Mouse (Mus musculus) cerebellum, postnatal 10 days (tissue): ENCODE results near the gene Gk5.
"Not testable (repeated sequence)": the region's sequence is repeated elsewhere in the genome, so short reads cannot be mapped to it uniquely, and the experiment has no call there.

Experiments
- DNase-seq, 2 experiments: peaks; one replicate each; pipeline ENCODE4 v3.0.0; 2021; ENCODE audit warnings: mixed read lengths in 2 of 2

Gk5 gene

GRCm38 (mm10) chr9:96144883-96145282 lies 25.7 kb downstream of the Gk5 start:
- no peak for DNase-seq

DNA sequence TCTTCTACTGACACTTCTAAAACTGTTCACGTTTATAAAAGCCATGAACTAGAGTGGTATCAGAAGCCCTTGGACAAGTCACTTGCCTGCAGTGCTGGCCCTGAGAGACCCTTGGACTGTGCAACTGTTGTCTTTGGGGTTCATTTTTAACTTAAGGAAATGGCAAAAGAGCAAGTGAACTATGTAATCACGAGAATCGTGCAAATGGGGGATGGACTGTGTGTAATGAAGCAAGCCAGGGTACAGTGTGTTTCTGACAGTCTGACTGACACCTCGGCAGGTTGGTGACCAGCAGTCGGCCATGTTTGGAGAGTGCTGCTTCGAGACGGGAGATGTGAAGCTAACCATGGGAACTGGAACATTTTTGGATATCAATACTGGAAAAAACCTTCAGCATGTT lies 33.6 kb downstream of the Gk5 start:
- DNase-seq, result no peak

DNA sequence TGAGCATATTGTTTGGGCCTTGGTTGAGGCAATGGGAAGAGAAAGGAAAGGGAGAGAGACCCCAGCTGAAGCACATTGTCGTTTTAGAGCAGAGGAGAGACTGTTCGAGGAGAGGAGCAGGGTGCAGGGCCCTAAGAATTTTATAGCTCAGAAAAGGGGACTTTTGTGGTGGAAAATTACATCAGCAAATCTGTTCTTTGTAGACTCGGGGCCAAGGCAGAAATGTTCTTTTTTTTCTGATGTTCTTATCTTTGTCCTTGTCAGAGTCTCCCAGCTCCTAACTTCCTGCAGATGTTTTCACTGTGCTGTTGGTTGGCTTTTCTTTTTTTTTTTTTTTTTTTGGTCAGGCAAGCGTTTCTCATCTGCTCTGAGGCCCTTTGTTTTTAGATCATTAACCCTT lies 39.3 kb downstream of the Gk5 start:
- no peak for DNase-seq

DNA sequence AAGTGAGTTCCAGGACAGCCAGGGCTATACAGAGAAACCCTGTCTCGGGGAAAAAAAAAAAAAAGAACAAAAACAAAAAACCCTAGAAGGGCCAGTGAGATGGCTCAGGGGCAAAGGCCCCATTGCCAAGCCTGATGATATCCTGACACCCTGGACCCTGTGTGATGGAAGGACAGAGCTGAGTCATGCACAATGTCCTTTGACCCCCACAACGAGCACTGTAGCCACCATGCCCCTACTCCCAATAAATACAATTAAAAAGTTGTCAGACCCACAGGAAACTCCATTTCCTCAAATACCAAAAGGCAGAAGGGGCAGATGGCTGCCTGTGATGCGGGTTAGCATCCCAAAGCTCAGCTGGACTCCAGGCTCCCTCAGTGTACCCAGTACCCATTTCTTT lies 39.9 kb downstream of the Gk5 start:
- no peak for DNase-seq

DNA sequence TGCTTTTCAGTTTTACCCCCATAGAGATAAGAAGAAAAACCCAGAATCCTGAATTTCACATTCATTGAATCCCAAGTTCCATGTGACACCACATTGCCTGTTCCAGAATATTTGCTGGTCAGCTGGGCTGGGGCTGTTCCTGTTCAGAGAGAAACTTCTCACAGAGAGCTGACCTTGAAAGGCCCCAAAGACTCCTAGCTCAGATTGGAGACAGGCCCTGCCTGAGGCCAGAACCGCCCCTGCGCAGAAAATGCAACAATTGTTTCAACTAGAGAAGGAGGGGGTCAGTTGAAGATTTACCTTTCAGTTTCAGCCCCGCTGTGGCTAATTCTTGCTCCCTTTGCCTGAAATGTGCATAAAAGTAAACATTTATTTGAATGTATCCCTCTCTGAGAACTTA lies 41.6 kb downstream of the Gk5 start:
- no peak for DNase-seq

DNA sequence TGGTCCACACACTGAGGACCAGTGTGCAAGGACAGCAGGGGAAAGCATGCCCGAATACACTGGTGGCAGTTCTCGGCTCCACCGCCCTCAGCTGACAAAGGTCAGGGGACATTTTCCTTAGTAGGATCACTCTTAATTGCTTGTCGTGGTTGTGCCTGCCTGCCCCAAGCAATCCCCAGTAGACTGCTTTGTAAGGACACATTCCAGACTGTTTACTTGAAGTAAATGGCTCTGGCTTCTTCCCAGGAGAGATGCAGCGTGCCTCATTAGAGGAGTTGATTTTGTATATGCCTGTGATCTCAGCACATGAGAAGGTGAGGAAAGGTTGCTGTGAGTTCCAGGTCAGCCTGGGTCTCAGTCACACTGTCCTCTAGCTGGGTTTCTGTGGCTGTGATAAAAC lies 43.3 kb downstream of the Gk5 start:
- no peak for DNase-seq

DNA sequence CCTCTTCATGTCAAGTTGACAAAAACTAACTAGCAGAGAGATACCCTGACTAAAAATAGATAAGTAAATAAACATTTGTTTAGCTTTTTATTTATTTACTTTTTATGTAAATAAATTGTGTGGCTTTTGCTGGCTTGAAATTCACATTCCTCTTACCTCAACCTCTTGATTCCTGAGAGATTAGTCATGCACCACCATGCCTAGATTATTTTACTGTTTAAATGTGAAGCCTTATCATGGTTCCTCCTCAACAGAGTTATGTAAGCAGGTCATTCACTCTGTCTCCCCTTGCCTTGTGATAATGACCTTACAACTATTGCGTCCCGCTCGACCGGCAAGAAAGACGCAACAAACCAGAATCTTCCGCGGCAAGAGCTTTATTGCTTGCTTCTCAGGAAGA lies 44.3 kb downstream of the Gk5 start:
- DNase-seq, result no peak

DNA sequence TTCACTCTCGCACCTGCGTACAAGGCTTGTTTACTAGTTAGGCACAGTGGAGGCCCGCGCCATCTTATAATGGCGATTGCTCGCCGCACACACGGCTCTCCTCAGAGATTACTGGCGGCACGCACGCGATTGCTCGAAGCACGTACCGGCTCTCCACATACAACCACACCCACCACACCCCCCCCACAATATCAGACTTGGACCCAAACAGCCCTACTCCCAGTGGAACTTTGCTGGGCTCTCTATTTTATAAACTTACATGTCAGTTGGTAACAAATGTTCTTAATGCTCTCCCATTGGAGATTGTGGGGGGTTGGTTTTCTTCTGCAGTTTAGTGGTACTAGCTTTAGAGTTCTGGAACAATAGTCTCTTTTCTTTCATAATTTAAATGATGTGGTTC lies 44.8 kb downstream of the Gk5 start:
- not testable (repeated sequence) for DNase-seq

- DNase-seq, result peak; percentile 74 to 85
Measured at GRCm38 (mm10) chr9:96167168-96167585, 48.0 kb downstream of the Gk5 start.

DNA sequence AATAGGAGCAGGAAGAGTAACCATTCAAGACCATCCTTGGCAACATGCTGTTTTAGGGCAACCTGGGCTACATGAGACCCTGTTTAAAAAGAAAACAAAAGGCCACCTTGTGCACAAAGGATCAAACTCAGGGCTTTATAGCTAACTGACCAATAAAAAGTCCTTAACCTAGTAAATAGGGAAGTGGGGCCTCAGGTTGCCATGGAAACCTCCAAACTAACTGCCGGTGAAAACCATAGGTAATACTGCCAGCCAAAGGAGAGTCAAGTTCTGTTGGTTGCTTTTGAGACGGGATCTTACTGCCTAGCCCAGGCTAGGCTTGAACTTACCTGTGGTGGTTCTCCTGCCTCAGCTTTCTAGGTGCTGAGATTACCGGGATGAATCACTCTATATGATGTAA lies 51.4 kb downstream of the Gk5 start:
- DNase-seq, result no peak

GRCm38 (mm10) chr9:96184909-96185308 lies 65.7 kb downstream of the Gk5 start:
- DNase-seq, result no peak

- DNase-seq, result no peak
Measured at GRCm38 (mm10) chr9:96186701-96187100, 67.5 kb downstream of the Gk5 start.

GRCm38 (mm10) chr9:96195885-96196622 lies 76.9 kb downstream of the Gk5 start, which contains the start of gene Tfdp2:
Gene Tfdp2 (plus strand): TSS chr9:96196275.
- DNase-seq, result peak; percentile 93 to 96

DNA sequence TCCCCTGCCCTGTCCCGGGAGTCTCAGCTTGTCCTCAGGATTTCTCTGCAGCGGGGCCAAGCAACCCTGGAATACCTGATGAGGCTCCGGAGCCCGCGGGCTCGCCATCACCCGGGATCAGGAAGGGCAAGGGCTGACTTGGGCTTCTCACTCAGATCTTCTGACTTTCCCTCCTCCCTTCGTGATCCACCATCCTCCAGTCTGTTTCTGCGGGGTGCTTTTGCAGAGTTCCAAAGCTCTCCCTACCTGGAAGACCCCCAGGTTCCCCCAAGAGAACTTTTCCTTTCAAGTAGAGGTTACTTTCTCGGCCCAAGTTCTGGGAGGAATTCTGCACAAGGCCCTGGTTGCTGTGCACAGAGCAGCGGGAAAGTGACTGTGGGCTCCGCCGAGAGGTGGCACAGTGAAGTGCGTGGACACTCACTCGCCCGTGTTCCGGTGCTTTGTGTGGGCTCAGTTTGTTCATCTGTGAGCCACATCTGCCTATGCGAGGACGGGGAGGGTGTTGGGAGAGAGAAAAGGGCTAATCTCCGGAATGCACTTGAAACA lies 77.5 kb downstream of the Gk5 start:
- peak; percentile 63 to 66 for DNase-seq

GRCm38 (mm10) chr9:96197806-96198205 lies 78.6 kb downstream of the Gk5 start:
- no peak for DNase-seq

DNA sequence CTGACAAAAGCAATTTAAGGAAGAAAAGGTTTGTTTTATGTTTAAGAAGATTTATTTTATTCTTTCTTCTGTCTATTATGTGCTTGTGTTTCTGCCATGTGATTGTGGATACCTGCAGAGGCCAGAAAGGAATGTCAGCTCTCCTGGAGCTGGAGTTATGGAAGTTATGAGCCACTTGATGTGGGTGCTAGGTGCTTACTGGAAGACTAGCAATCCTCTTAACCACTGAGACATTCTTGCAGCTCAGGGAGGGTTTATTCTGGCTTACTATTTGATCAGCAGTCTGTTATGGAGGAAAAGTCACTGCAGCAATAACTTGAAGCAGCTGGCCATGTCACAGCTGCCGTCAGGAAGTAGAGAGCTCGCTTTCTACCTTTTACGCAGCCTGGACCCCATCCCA lies 84.5 kb downstream of the Gk5 start:
- no peak for DNase-seq

- DNase-seq, result no peak
Measured at GRCm38 (mm10) chr9:96207428-96207827, 88.3 kb downstream of the Gk5 start.

DNA sequence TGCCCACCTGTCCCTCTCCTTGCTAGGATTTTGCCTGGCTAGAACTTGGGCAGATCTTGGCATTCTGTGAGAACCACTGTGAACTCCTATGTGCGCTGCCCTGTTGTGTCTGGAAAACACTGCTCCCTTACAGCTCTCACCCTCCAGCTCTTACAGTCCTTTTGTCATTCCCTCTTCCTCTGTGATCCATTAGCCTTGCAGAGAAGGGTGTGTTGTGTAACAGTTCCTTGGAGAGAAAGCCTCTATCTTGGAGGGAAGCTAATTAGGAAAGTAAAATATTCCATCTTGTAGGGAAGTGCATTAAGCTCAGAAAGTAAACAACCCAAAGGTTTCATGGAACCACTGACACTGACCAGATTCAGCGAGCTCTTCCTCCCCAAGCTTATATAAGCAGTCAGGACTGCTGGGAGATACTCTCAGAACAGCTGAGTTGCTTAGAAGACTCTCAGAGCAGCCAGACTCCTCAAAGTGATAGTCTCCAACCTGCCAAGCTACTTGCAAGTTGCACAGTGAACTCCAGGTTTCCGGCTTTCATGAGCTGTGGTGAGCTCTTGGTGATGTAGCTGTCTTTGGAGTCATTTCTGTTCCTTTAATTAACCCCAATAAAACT lies 94.0 kb downstream of the Gk5 start:
- DNase-seq, result no peak

GRCm38 (mm10) chr9:96214171-96214570 lies 95.0 kb downstream of the Gk5 start:
- DNase-seq, result no peak

GRCm38 (mm10) chr9:96217299-96217698 lies 98.1 kb downstream of the Gk5 start:
- DNase-seq, result no peak

GRCm38 (mm10) chr9:96217799-96218198 lies 98.6 kb downstream of the Gk5 start:
- no peak for DNase-seq

DNA sequence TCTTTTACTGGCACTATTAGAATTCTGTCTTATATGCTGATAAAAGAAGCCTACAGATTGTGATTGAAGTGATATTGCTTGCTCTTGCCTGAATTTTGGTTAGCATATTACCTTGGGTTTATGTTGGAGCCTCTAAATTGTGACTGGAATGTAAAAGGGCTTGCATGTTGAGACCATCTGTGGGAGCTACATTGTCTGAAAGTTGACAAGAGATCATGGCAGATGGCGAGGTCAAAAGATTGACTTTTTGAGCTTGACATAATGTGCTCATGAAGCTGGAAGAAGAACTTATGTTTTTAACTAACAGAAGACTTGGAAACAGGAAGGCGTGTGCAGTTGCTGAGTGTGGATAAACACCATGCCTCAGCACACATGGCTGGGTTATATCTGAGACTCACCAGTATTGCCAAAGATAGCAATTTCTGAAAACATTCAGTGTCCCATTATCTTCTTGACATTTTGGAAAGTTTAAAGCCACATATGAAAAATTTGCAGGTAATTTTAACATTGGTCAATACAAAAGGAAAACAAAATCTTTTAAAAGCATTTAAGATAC lies 100.0 kb downstream of the Gk5 start:
- peak; percentile 49 to 59 for DNase-seq

DNA sequence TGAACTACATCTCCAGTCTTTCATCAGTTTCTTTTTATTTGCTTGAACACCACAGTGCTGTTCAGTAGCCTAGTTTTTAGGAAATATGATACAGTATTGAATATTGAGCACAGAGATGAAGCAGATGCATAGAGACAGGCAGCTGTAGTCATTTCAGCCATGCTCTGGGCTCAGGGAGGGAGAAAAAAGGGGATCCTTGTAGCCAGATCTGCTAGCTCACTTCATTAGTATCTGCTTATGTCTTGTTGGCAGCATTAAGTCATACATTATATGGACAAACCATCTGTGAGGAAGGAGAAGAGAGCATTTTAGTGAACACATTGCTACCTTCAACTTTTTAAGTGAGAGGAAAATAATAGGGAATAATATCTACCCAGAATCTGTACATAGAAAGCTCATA lies 101.3 kb downstream of the Gk5 start:
- peak in 1 of 2 experiments; percentile 10 for DNase-seq

DNA sequence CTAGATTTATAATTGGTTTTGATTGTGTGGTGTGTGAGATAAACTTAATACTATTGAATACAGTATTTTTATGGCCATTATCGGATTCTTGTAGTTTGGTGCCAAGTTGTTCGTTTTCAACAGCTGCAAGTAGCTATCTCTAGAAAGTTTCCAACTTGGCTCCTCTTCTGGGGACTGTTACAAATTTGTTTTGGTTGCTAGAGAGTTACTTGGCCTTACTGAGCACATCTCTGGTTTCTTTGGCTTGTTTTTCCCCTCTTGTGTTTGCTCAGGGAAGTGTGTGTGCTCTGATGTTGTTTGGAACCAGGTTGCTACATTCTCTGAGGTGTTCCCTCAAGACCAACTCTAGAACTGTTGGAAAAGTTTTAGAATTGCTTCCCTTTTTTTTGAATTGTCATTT lies 104.1 kb downstream of the Gk5 start:
- DNase-seq, result no peak
